Mouse (Mus musculus) liver, postnatal 0 days (tissue): ENCODE results near the gene Gm10644. TPM values are rescaled to one million over a fixed set of nuclear protein-coding genes. Genes with fewer than 3 reads are reported as not detected.

ENCODE experiments used
- ATAC-seq: fragments of 200-750 bp; cut with Nextera tagmentation; 2 replicates; pipeline ENCODE4 v1.8.0; 2017; ENCODE audit warnings: mild to moderate bottlenecking, moderate library complexity
- DNase-seq: peaks from one replicate; pipeline ENCODE4 v3.0.0-alpha.2; 2016
- H3K27ac ChIP-seq: fragments of 300-500 bp; sonication (generic); 2 replicates; pipeline ENCODE4 v1.5.1; 2014; ENCODE audit warnings: antibody characterized with exemption, moderate library complexity, mild to moderate bottlenecking, low read depth
- H3K27me3 ChIP-seq: fragments of 300-500 bp; sonication (generic); 2 replicates; pipeline ENCODE4 v1.6.1; 2014; ENCODE audit warnings: low read length, control low read depth, mixed read lengths; ENCODE audit not compliant: insufficient read depth
- H3K36me3 ChIP-seq: fragments of 300-500 bp; sonication (generic); replicated peaks from 2 replicates; pipeline ENCODE4 v1.6.1; 2014; ENCODE audit warnings: mild to moderate bottlenecking, control low read depth, low read length, moderate library complexity, mixed read lengths; ENCODE audit not compliant: insufficient read depth
- H3K4me1 ChIP-seq: fragments of 300-500 bp; sonication (generic); 2 replicates; pipeline ENCODE4 v1.6.1; 2014; ENCODE audit warnings: antibody characterized with exemption, mild to moderate bottlenecking, control low read depth; ENCODE audit not compliant: insufficient read depth
- H3K4me2 ChIP-seq: fragments of 300-500 bp; sonication (generic); 2 replicates; pipeline ENCODE4 v1.6.1; 2014; ENCODE audit warnings: low read depth, mild to moderate bottlenecking, low read length, moderate library complexity, mixed read lengths
- H3K4me3 ChIP-seq: fragments of 300-500 bp; sonication (generic); 2 replicates; pipeline ENCODE4 v1.5.1; 2014; ENCODE audit warnings: low read depth, low read length
- H3K9ac ChIP-seq: fragments of 300-500 bp; sonication (generic); replicated peaks from 2 replicates; pipeline ENCODE4 v1.6.1; 2014; ENCODE audit warnings: mild to moderate bottlenecking, moderate library complexity
- H3K9me3 ChIP-seq: fragments of 300-500 bp; sonication (generic); 2 replicates; pipeline ENCODE4 v1.6.1; 2016; ENCODE audit warnings: mild to moderate bottlenecking, control low read depth, low read length, mixed read lengths
- CTCF ChIP-seq: sonication (generic); IDR thresholded peaks from 2 replicates; pipeline ENCODE4 v1.5.1; 2016; ENCODE audit warnings: antibody characterized with exemption, low read depth
- EP300 ChIP-seq: IDR thresholded peaks from 2 replicates; pipeline ENCODE4 v1.6.1; 2016; ENCODE audit warnings: antibody characterized with exemption, low read depth, mild to moderate bottlenecking
- WGBS: fragments of 180-500 bp; shearing (Covaris S2); extraction: QIAGEN DNeasy Blood & Tissue Kit; methylation state at CpG from one replicate; pipeline ENCODE4 v1.1.7; 2014; ENCODE audit not compliant: insufficient replicate concordance; 5-methylcytosine and 5-hydroxymethylcytosine counted together
- polyA plus RNA-seq: library from polyadenylated mRNA; unstranded; fragments of >200 nt; fragmentation: Nextera tagmentation; extraction: Ambion mirVana; gene quantifications from 2 replicates; pipeline ENCODE4 v1.2.1, GENCODE M21; 2015

Gene Gm10644
- polyA plus RNA-seq, 1 experiment from 2014 or later, result 0.29 TPM

DNA sequence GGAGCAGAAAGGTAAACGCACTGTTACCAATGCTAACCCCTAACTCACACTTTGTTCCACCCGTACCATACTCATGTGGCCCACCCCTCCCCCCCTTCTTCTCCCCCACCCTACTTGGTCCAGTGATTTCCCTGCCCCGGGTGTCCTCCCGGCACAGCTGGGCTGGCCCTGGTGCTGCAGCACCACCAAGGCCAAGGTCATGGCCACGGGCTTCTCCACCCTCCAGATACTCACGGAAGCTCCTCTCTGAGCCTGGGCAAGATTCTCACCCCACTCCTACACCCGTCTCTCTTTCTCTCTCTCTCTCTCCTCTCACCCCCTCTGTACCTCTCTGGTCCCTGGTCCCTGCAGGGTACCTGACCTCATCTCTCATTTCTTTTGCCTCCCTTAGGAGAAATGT is 28.7 kb downstream of the Gm10644 start:
- no peak for DNase-seq
- 71% methylated on average over 7 of the region's 7 CpGs for WGBS

DNA sequence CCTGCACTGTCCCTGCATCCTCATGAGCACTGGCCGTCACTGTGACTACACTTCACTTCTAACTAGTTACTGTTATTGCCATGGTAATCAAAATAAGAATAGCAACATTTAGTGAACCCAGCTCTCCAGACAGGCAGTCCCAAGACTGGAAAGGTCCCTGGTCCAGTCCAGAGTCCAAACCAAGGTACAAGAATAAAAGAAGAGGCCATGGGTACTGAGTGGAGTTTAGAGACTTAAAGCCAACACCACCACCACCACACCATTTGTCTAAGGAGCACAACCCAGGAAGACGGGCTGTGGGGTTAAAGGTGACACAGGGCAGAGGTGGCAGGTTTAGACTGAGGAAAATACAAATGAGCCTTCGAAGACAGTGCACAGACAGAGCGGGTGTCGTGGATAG is 30.4 kb downstream of the Gm10644 start:
- no peak for DNase-seq
- Histone ChIP-seq H3K9me3 (no peaks in the 10 kb centered on the region), H3K9ac (no peak overlapping the region), H3K4me2 (no peak overlapping the region), H3K36me3 (no peaks in the 10 kb centered on the region), H3K4me1 (no peaks in the 10 kb centered on the region), H3K4me3 (no peak overlapping the region), H3K27me3 (no peaks in the 10 kb centered on the region), H3K27ac (no peak overlapping the region)
- TF ChIP-seq CTCF (no peak), EP300 (no peak)
- ATAC-seq, result no peak
- 80% methylated on average over 5 of the region's 5 CpGs for WGBS

More for the DNA sequence above, 28.7 kb downstream of the Gm10644 start:
- no peaks in the 10 kb centered on the region for H3K27me3 ChIP-seq
- H3K9ac ChIP-seq, result no peak overlapping the region
- TF ChIP-seq EP300 (no peak), CTCF (no peak)
- no peak overlapping the region for H3K27ac ChIP-seq
- H3K4me2 ChIP-seq, result no peak overlapping the region
- H3K36me3 ChIP-seq, result no peaks in the 10 kb centered on the region
- H3K4me3 ChIP-seq, result no peak overlapping the region
- no peak for ATAC-seq
- no peaks in the 10 kb centered on the region for H3K4me1 ChIP-seq
- H3K9me3 ChIP-seq, result no peaks in the 10 kb centered on the region

DNA sequence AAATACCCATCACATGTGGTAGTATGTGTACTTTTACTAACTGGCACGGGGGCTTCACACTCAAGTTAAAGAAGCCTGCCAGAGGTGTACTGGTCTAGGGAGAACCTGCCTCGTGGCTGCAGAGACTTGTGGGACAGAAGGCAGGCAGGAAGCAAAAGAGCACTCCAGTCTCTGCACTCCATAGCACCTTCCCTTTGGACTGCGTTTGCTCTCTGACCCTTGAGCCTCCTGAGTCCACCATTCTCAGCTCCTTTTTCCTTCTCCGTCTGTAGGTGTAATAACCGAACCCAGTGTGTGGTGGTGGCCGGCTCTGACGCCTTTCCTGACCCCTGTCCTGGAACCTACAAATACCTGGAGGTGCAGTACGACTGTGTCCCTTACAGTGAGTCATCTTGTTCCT is 32.3 kb downstream of the Gm10644 start:
- Histone ChIP-seq H3K27ac (no peak overlapping the region), H3K9me3 (no peaks in the 10 kb centered on the region), H3K27me3 (no peaks in the 10 kb centered on the region), H3K4me2 (no peak overlapping the region), H3K4me3 (no peak overlapping the region), H3K4me1 (no peaks in the 10 kb centered on the region), H3K9ac (no peak overlapping the region), H3K36me3 (no peaks in the 10 kb centered on the region)
- no peak for TF ChIP-seq EP300
- TF ChIP-seq CTCF, result no peak
- ATAC-seq, result no peak
- 82% methylated on average over 8 of the region's 8 CpGs for WGBS
- DNase-seq, result no peak

DNA sequence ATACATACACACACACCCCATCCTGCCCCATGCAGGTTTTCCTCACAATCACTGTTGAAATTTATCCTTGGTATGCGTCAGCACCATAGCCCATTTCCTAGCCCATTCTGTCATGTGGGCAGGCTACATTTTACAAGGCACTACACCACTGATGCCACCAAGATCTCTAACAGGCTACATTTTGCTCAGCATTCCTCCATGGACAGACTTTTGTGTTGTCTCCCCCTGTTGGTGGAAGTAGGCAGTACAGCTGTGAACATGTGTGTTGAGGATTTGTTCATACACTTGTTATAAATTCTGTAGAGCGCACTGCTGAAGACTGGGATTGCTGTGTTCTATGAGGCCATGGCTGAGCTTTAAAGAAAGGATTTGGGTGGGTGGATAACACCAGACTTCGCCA is 33.4 kb downstream of the Gm10644 start:
- DNase-seq (peak; percentile 79), ATAC-seq (no peak)
- H3K36me3 ChIP-seq, result no peaks in the 10 kb centered on the region

DNA sequence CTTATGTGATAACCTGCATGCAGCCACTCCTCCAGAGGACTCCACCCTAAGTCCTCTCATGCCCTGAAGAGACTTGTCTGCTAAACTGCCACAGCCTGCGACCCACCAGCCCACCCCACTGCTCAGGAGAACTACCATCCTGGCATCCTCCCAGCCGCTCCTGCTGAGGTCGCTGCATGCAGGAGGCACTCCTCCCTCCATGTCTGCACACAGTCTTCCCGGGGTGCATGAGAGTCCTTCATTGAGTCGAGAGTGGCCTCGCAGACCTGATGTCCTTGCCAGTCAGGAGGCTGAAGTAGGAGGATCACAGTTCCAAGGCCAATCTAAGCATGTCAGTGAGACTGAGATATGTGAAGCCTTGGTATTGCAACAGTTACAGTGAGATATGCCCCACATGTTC is 37.4 kb downstream of the Gm10644 start:
- Histone ChIP-seq H3K4me3 (no peak overlapping the region), H3K4me1 (peaks cover 6% of the 10 kb centered on the region; the same call in 1 of the 2 replicates), H3K36me3 (no peaks in the 10 kb centered on the region), H3K27ac (no peak overlapping the region), H3K27me3 (no peaks in the 10 kb centered on the region), H3K9ac (no peak overlapping the region), H3K9me3 (no peaks in the 10 kb centered on the region), H3K4me2 (no peak overlapping the region)
- 66% methylated on average over 6 of the region's 6 CpGs for WGBS
- DNase-seq, result no peak
- TF ChIP-seq CTCF (no peak), EP300 (no peak)
- ATAC-seq, result no peak

More for the DNA sequence above, 33.4 kb downstream of the Gm10644 start:
- Histone ChIP-seq H3K9ac (no peak overlapping the region), H3K4me3 (no peak overlapping the region), H3K4me1 (no peaks in the 10 kb centered on the region), H3K27ac (no peak overlapping the region), H3K4me2 (no peak overlapping the region), H3K9me3 (no peaks in the 10 kb centered on the region), H3K27me3 (no peaks in the 10 kb centered on the region)
- TF ChIP-seq CTCF, result peak; percentile 90
- TF ChIP-seq EP300, result no peak
- WGBS, result 72% methylated on average over 3 of the region's 3 CpGs

DNA sequence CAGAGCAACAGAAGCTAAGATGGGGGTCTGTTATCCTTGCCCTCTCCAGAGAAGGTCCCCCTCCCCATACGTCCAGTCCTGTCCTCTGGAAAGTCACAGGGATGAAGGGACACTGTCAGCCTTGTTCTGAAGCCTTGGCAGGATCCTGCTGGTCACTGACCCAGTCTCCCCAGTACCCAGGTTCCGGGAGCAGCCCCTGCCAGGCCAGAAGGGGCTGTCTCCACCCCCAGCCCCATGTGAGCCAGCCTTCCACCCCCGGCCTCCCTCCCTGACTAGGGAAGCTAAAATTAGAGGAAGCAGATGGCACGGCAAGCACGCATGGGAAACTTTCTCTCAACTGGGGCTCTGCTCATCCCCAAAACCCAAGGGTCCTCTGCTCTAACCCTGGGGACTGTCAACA is 39.0 kb downstream of the Gm10644 start:
- no peak overlapping the region for H3K4me3 ChIP-seq
- no peaks in the 10 kb centered on the region for H3K9me3 ChIP-seq
- H3K27me3 ChIP-seq, result no peaks in the 10 kb centered on the region
- WGBS, result 57% methylated on average over 5 of the region's 5 CpGs
- no peak overlapping the region for H3K27ac ChIP-seq
- H3K9ac ChIP-seq, result no peak overlapping the region
- no peak for ATAC-seq
- peaks cover 6% of the 10 kb centered on the region; the same call in 1 of the 2 replicates for H3K4me1 ChIP-seq
- H3K4me2 ChIP-seq, result no peak overlapping the region
- DNase-seq, result no peak
- no peak for TF ChIP-seq CTCF
- TF ChIP-seq EP300, result no peak
- no peaks in the 10 kb centered on the region for H3K36me3 ChIP-seq

DNA sequence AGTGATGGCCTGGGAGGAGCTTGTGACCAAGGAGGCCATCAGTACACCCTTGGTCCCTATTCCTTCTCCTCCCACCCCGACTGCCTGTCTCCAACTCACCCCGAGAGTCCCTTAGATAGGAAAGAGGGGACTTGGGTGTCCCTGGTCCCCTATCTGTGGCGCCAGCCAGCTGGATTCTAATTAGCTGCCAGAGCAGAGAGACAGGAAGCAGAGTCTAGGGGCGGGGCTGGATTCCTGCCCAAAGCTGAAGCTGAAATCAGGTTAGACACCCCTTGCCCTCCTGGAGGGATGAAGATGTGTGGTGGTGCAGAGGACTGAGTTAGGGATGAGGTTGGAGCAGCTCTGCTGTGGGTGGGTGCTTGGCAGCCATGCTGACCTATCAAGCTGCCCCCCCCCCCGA is 40.1 kb downstream of the Gm10644 start:
- Histone ChIP-seq H3K9me3 (no peaks in the 10 kb centered on the region), H3K36me3 (no peaks in the 10 kb centered on the region), H3K4me1 (peaks cover 6% of the 10 kb centered on the region; the same call in 1 of the 2 replicates), H3K27ac (no peak overlapping the region), H3K4me3 (no peak overlapping the region), H3K9ac (no peak overlapping the region), H3K27me3 (no peaks in the 10 kb centered on the region), H3K4me2 (no peak overlapping the region)
- TF ChIP-seq EP300 (no peak), CTCF (no peak)
- 34% methylated on average over 5 of the region's 5 CpGs for WGBS
- DNase-seq, result no peak
- ATAC-seq, result no peak
